Mouse (Mus musculus) myocyte (in vitro differentiated cells): ENCODE data around the gene Pip5kl1. TPM values are rescaled to one million over a fixed set of nuclear protein-coding genes. Genes with fewer than 3 reads are reported as not detected.

Source experiments
- H3K27me3 ChIP-seq: one replicate; pipeline ENCODE4 v1.6.1; 2011; ENCODE audit not compliant: control insufficient read depth, insufficient read depth, insufficient read length
- H3K36me3 ChIP-seq: one replicate; pipeline ENCODE4 v1.6.1; 2011; ENCODE audit not compliant: control insufficient read depth, insufficient read depth
- H3K4me2 ChIP-seq: one replicate; pipeline ENCODE4 v1.6.1; 2011; ENCODE audit warnings: low read depth, control low read depth
- H3K4me3 ChIP-seq: one replicate; pipeline ENCODE4 v1.5.1; 2011; ENCODE audit warnings: mild to moderate bottlenecking, control low read depth, moderate library complexity
- H3K79me2 ChIP-seq: one replicate; pipeline ENCODE4 v1.6.1; 2011; ENCODE audit not compliant: control insufficient read depth, insufficient read depth
- H3ac ChIP-seq: one replicate; pipeline ENCODE4 v1.6.1; 2011; ENCODE audit not compliant: control insufficient read depth, insufficient read length
- CEBPB ChIP-seq: IDR thresholded peaks from 2 replicates; pipeline ENCODE4 v1.6.1; 2011; ENCODE audit warnings: mild to moderate bottlenecking, moderate library complexity; ENCODE audit not compliant: poor library complexity, insufficient read depth, severe bottlenecking
- E2F4 ChIP-seq: IDR thresholded peaks from one replicate; pipeline ENCODE4 v1.6.1; 2011; ENCODE audit warnings: mild to moderate bottlenecking, control low read depth, moderate library complexity; ENCODE audit not compliant: insufficient read depth
- MAX ChIP-seq: IDR thresholded peaks from one replicate; pipeline ENCODE4 v1.6.1; 2011; ENCODE audit warnings: low read depth, mild to moderate bottlenecking, control low read depth
- MYOD1 ChIP-seq, 3 experiments: IDR thresholded peaks; one replicate each; pipeline ENCODE4 v1.6.1; 2011; ENCODE audit warnings: control low read depth in 2 of 3, low read depth in 2 of 3, mild to moderate bottlenecking in 2 of 3, moderate library complexity in 1 of 3; ENCODE audit not compliant: insufficient read length in 2 of 3, control insufficient read depth in 1 of 3
- MYOG ChIP-seq, 3 experiments: IDR thresholded peaks; one replicate each; pipeline ENCODE4 v1.6.1; 2011; ENCODE audit warnings: control low read depth in 2 of 3, low read depth in 2 of 3, mild to moderate bottlenecking in 2 of 3; ENCODE audit not compliant: insufficient read length in 2 of 3, control insufficient read depth in 1 of 3, insufficient read depth in 1 of 3
- POLR2A ChIP-seq: IDR thresholded peaks from one replicate; pipeline ENCODE4 v1.6.1; 2011; ENCODE audit warnings: low read depth, mild to moderate bottlenecking, control low read depth, moderate library complexity; ENCODE audit not compliant: insufficient read length
- POLR2AphosphoS2 ChIP-seq: IDR thresholded peaks from one replicate; pipeline ENCODE4 v1.6.1; 2011; ENCODE audit warnings: low read depth, control low read depth; ENCODE audit not compliant: insufficient read length
- REST ChIP-seq: IDR thresholded peaks from one replicate; pipeline ENCODE4 v1.6.1; 2011; ENCODE audit warnings: mild to moderate bottlenecking, control low read depth, moderate library complexity; ENCODE audit not compliant: insufficient read depth, insufficient read length
- SRF ChIP-seq: IDR thresholded peaks from one replicate; pipeline ENCODE4 v1.6.1; 2011; ENCODE audit warnings: low read depth; ENCODE audit not compliant: control insufficient read depth, insufficient read length
- TCF12 ChIP-seq: IDR thresholded peaks from one replicate; pipeline ENCODE4 v1.6.1; 2011; ENCODE audit warnings: mild to moderate bottlenecking, control low read depth; ENCODE audit not compliant: poor library complexity, insufficient read depth, severe bottlenecking
- TCF3 ChIP-seq: IDR thresholded peaks from one replicate; pipeline ENCODE4 v1.6.1; 2011; ENCODE audit warnings: low read depth, control low read depth; ENCODE audit not compliant: insufficient read length
- USF1 ChIP-seq: IDR thresholded peaks from one replicate; pipeline ENCODE4 v1.6.1; 2011; ENCODE audit warnings: low read depth, mild to moderate bottlenecking, control low read depth, moderate library complexity
- polyA plus RNA-seq: library from polyadenylated mRNA; unstranded; fragments of >200 nt; fragmentation: generic; extraction: Trizol; gene quantifications from one replicate; pipeline ENCODE4 v1.2.1, GENCODE M21; 2012; ENCODE audit warnings: missing spikeins

The Pip5kl1 gene
- polyA plus RNA-seq, 1 experiment: 0.10 TPM

- no peak for TF ChIP-seq MYOD1 (IDR thresholded peaks at IDR 0.05; ENCODE audit: control insufficient read depth in 1 of 3, insufficient read length in 2 of 3, low read depth in 2 of 3)
- no peak for TF ChIP-seq MYOG (IDR thresholded peaks at IDR 0.05; ENCODE audit: control insufficient read depth in 1 of 3, insufficient read depth in 1 of 3, insufficient read length in 2 of 3, low read depth in 2 of 3)
- no peak for TF ChIP-seq CEBPB
- no peak for TF ChIP-seq E2F4
- TF ChIP-seq TCF12: no peak
- Histone ChIP-seq H3K79me2 (no peaks in the 10 kb centered on the region), H3ac (no peak overlapping the region), H3K4me2 (no peak overlapping the region), H3K4me3 (no peak overlapping the region), H3K36me3 (no peaks in the 10 kb centered on the region), H3K27me3 (no peaks in the 10 kb centered on the region)
These were observed 20.9 kb upstream of the Pip5kl1 start for GRCm38 (mm10) chr2:32553592-32554148.

- H3K4me3 ChIP-seq: no peak overlapping the region
- no peaks in the 10 kb centered on the region for H3K27me3 ChIP-seq
- TF ChIP-seq USF1: peak; percentile 30
- TF ChIP-seq MYOG (IDR thresholded peaks at IDR 0.05; ENCODE audit: control insufficient read depth in 1 of 3, insufficient read depth in 1 of 3, insufficient read length in 2 of 3, low read depth in 2 of 3): peak in 1 of 3 experiments; percentile 54
- no peak for TF ChIP-seq TCF12
- no peak overlapping the region for H3ac ChIP-seq
- no peaks in the 10 kb centered on the region for H3K79me2 ChIP-seq
- H3K4me2 ChIP-seq: no peak overlapping the region
- H3K36me3 ChIP-seq: no peaks in the 10 kb centered on the region
These were observed 19.1 kb upstream of the Pip5kl1 start for GRCm38 (mm10) chr2:32555484-32555883.

- Histone ChIP-seq H3K27me3 (no peaks in the 10 kb centered on the region), H3K4me3 (no peak overlapping the region), H3K36me3 (no peaks in the 10 kb centered on the region), H3ac (no peak overlapping the region), H3K79me2 (no peaks in the 10 kb centered on the region), H3K4me2 (no peak overlapping the region)
- no peak for TF ChIP-seq MAX
- no peak for TF ChIP-seq TCF3
- no peak for TF ChIP-seq REST
- TF ChIP-seq POLR2A: no peak
- TF ChIP-seq MYOD1 (IDR thresholded peaks at IDR 0.05; ENCODE audit: control insufficient read depth in 1 of 3, insufficient read length in 2 of 3, low read depth in 2 of 3): no peak
- no peak for TF ChIP-seq MYOG (IDR thresholded peaks at IDR 0.05; ENCODE audit: control insufficient read depth in 1 of 3, insufficient read depth in 1 of 3, insufficient read length in 2 of 3, low read depth in 2 of 3)
- TF ChIP-seq SRF: no peak
- no peak for TF ChIP-seq POLR2AphosphoS2
These were observed 18.6 kb upstream of the Pip5kl1 start for GRCm38 (mm10) chr2:32556019-32556418.

- TF ChIP-seq MAX (no peak), MYOD1 (IDR thresholded peaks at IDR 0.05; ENCODE audit: control insufficient read depth in 1 of 3, insufficient read length in 2 of 3, low read depth in 2 of 3) (no peak), POLR2A (no peak), MYOG (IDR thresholded peaks at IDR 0.05; ENCODE audit: control insufficient read depth in 1 of 3, insufficient read depth in 1 of 3, insufficient read length in 2 of 3, low read depth in 2 of 3) (no peak), E2F4 (no peak), USF1 (no peak), TCF12 (no peak), TCF3 (no peak), SRF (no peak), REST (no peak), CEBPB (no peak), POLR2AphosphoS2 (no peak)
- Histone ChIP-seq H3K4me2 (no peak overlapping the region), H3K36me3 (no peaks in the 10 kb centered on the region), H3K79me2 (no peaks in the 10 kb centered on the region), H3K27me3 (no peaks in the 10 kb centered on the region), H3ac (no peak overlapping the region), H3K4me3 (no peak overlapping the region)
These were observed 15.0 kb upstream of the Pip5kl1 start for GRCm38 (mm10) chr2:32559570-32559969.

GRCm38 (mm10) chr2:32566536-32567063 lies 8.0 kb upstream of the Pip5kl1 start:
- Histone ChIP-seq H3ac (no peak overlapping the region), H3K4me2 (no peak overlapping the region), H3K4me3 (no peak overlapping the region), H3K36me3 (no peaks in the 10 kb centered on the region), H3K27me3 (no peaks in the 10 kb centered on the region), H3K79me2 (peaks cover 9% of the 10 kb centered on the region)
- TF ChIP-seq MAX: no peak
- no peak for TF ChIP-seq TCF3
- no peak for TF ChIP-seq POLR2AphosphoS2
- TF ChIP-seq USF1: no peak
- no peak for TF ChIP-seq MYOG (IDR thresholded peaks at IDR 0.05; ENCODE audit: control insufficient read depth in 1 of 3, insufficient read depth in 1 of 3, insufficient read length in 2 of 3, low read depth in 2 of 3)
- no peak for TF ChIP-seq MYOD1 (IDR thresholded peaks at IDR 0.05; ENCODE audit: control insufficient read depth in 1 of 3, insufficient read length in 2 of 3, low read depth in 2 of 3)
- TF ChIP-seq REST: no peak
- no peak for TF ChIP-seq SRF
- TF ChIP-seq E2F4: no peak
- no peak for TF ChIP-seq TCF12
- TF ChIP-seq CEBPB: no peak
- TF ChIP-seq POLR2A: no peak
